Mouse (Mus musculus) cerebellum, adult 2 months (tissue): Measurements from ENCODE around the gene Etnk1. TPM values are rescaled to one million over a fixed set of nuclear protein-coding genes. Genes with fewer than 3 reads are reported as not detected.

Experiments used
- DNase-seq, 2 experiments: peaks; one replicate each; pipeline ENCODE4 v3.0.0; 2021
- H3K27ac ChIP-seq: fragments of 200-500 bp; 2 replicates; pipeline ENCODE4 v1.5.1; 2012; ENCODE audit warnings: low read length, control low read depth, inconsistent platforms; ENCODE audit not compliant: insufficient read depth
- H3K27me3 ChIP-seq: fragments of 200-500 bp; 2 replicates; pipeline ENCODE4 v1.6.1; 2012; ENCODE audit warnings: inconsistent platforms, mild to moderate bottlenecking, low read length, moderate library complexity; ENCODE audit not compliant: control insufficient read depth, insufficient read depth
- H3K4me1 ChIP-seq: fragments of 200-500 bp; 2 replicates; pipeline ENCODE4 v1.6.1; 2011; ENCODE audit warnings: low read length; ENCODE audit not compliant: control insufficient read depth, insufficient read depth
- H3K4me3 ChIP-seq: fragments of 200-500 bp; replicated peaks from 2 replicates; pipeline ENCODE3; 2011; ENCODE audit warnings: mild to moderate bottlenecking, low read depth, low read length, control low read depth; ENCODE audit not compliant: insufficient read depth
- CTCF ChIP-seq: fragments of 200-500 bp; IDR thresholded peaks from 2 replicates; pipeline ENCODE4 v1.5.1; 2011; ENCODE audit warnings: low read depth, mild to moderate bottlenecking, control low read depth, low read length, moderate library complexity, borderline replicate concordance; ENCODE audit not compliant: insufficient read depth
- POLR2A ChIP-seq: fragments of 200-500 bp; IDR thresholded peaks from 2 replicates; pipeline ENCODE4 v1.6.1; 2011; ENCODE audit warnings: low read length, control low read depth, borderline replicate concordance; ENCODE audit not compliant: insufficient read depth
- WGBS: fragments of 180-500 bp; shearing (Covaris S2); methylation state at CpG from one replicate; pipeline ENCODE4 v1.1.7; 2018; 5-methylcytosine and 5-hydroxymethylcytosine counted together
- polyA plus RNA-seq: library from polyadenylated mRNA; depleted of rRNA; stranded (reverse); fragments of >200 nt; gene quantifications from 2 replicates; pipeline ENCODE4 v1.2.3, GENCODE M21; 2012

Gene Etnk1
- polyA plus RNA-seq, 1 experiment: 163 TPM

DNA sequence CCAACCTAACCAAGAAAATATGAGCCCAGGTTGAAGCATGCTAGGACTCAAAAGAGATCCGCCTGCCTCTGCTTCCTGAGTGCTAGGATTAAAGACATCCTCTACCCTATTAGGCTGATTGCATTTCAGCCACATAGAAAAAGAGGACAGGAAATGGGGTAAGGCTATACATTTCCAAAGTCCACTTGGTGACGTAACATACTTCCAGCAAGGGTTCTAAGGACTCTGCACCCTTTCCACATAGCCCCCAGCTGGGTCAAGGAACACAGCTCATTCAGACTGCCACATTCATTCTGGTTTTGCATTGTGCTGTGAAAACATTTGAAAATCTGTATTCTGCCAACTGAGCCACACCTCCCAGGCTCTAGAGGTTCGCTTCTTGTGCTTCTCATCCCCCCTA, 41.9 kb downstream of the Etnk1 start:
- no peak for TF ChIP-seq POLR2A
- no peak for TF ChIP-seq CTCF
- no peak overlapping the region for H3K4me3 ChIP-seq
- 98% methylated on average over 3 of the region's 3 CpGs for WGBS
- no peak overlapping the region for H3K27ac ChIP-seq
- no peaks in the 10 kb centered on the region for H3K27me3 ChIP-seq
- peaks cover 5% of the 10 kb centered on the region; the same call in 1 of the 2 replicates for H3K4me1 ChIP-seq
- no peak for DNase-seq

- Histone ChIP-seq H3K27me3 (no peaks in the 10 kb centered on the region), H3K27ac (no peak overlapping the region), H3K4me1 (peaks cover 5% of the 10 kb centered on the region; the same call in 1 of the 2 replicates), H3K4me3 (no peak overlapping the region)
- no peak for TF ChIP-seq POLR2A
- WGBS: 76% methylated on average over 6 of the region's 6 CpGs
- DNase-seq: no peak
Observed at GRCm38 (mm10) chr6:143212766-143213165, 45.7 kb downstream of the Etnk1 start.

DNA sequence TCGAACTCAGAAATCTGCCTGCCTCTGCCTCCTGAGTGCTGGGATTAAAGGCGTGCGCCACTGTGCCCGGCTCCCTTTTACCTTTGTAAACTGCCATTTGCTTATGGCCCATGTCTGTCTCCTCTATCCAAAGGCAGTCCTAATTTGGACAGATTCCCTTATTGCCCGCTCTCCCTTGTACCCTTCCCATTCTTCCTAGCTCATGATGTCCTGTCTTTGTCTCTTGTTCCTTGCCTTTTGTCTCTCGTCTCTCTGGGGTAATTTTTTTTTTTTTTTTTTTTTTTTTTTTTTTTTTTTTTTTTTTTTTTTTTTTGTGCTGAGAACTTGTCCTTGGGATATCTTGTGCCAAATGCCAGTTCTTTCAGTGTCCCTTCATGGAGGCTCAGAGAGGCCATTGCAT, 46.4 kb downstream of the Etnk1 start:
- no peak overlapping the region for H3K4me3 ChIP-seq
- no peaks in the 10 kb centered on the region for H3K27me3 ChIP-seq
- no peak overlapping the region for H3K27ac ChIP-seq
- 94% methylated on average over 6 of the region's 6 CpGs for WGBS
- H3K4me1 ChIP-seq: peaks cover 5% of the 10 kb centered on the region; the same call in 1 of the 2 replicates
- DNase-seq: no peak
- TF ChIP-seq CTCF: no peak
- TF ChIP-seq POLR2A: no peak

DNA sequence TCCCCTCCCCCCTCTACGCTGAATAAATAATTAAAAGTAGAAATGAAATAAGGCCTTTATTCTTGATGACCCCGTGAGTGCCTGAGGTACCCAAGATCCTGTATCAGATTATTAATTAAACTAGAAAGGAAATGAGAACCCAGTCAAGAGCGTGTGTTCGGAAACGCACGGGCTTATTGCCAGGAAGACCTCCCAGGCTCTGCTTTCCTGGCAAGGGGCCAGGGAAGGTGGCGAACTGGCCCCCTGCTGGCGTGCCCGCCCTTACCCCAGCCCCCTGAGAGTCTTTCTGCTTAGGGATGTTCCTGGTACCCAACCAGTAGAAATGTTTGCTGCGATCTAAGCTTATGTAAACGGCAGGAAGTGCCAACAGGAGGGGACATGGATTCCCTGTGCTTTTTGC, 49.2 kb downstream of the Etnk1 start:
- Histone ChIP-seq H3K4me3 (no peak overlapping the region), H3K27me3 (no peaks in the 10 kb centered on the region), H3K27ac (no peak overlapping the region), H3K4me1 (peaks cover 5% of the 10 kb centered on the region; the same call in 1 of the 2 replicates)
- DNase-seq: no peak
- WGBS: 44% methylated on average over 11 of the region's 11 CpGs
- TF ChIP-seq POLR2A (no peak), CTCF (no peak)

DNA sequence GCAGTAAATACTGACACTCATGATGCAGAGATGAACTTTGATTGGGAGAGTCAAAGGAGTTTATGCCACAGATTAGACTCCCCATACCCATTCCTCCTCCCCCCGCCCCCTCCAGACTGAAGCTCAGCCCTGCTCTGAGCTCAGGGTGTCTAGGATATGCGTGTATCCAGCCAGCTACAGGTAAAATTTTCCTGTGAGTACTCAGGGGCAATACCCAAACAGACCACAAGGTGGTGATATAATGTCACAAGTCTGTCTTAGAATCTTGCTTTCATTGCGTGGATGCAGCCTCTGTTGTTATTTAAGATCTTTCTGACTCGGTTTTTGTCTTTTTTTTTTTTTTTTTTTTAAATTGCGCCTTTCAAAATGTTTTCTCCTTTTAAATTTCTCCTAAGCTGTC, 52.3 kb downstream of the Etnk1 start:
- 3% methylated on average over 5 of the region's 5 CpGs for WGBS
- DNase-seq: peak in 1 of 2 experiments; percentile 55
- Histone ChIP-seq H3K27me3 (no peaks in the 10 kb centered on the region), H3K4me3 (no peak overlapping the region), H3K4me1 (no peaks in the 10 kb centered on the region), H3K27ac (no peak overlapping the region)
- TF ChIP-seq POLR2A (no peak), CTCF (peak; percentile 45; the same call in 1 of the 2 replicates)

- no peak overlapping the region for H3K27ac ChIP-seq
- no peak overlapping the region for H3K4me3 ChIP-seq
- TF ChIP-seq CTCF (no peak), POLR2A (no peak)
- H3K27me3 ChIP-seq: no peaks in the 10 kb centered on the region
- DNase-seq: no peak
- no peaks in the 10 kb centered on the region for H3K4me1 ChIP-seq
- WGBS: 92% methylated on average over 8 of the region's 8 CpGs
Observed at GRCm38 (mm10) chr6:143221245-143221644, 54.2 kb downstream of the Etnk1 start.

- Histone ChIP-seq H3K27me3 (no peaks in the 10 kb centered on the region), H3K27ac (no peak overlapping the region), H3K4me1 (no peaks in the 10 kb centered on the region), H3K4me3 (no peak overlapping the region)
- no peak for TF ChIP-seq CTCF
- no peak for TF ChIP-seq POLR2A
- DNase-seq: no peak
- 82% methylated on average over 11 of the region's 11 CpGs for WGBS
Observed at GRCm38 (mm10) chr6:143224057-143224456, 57.0 kb downstream of the Etnk1 start.

DNA sequence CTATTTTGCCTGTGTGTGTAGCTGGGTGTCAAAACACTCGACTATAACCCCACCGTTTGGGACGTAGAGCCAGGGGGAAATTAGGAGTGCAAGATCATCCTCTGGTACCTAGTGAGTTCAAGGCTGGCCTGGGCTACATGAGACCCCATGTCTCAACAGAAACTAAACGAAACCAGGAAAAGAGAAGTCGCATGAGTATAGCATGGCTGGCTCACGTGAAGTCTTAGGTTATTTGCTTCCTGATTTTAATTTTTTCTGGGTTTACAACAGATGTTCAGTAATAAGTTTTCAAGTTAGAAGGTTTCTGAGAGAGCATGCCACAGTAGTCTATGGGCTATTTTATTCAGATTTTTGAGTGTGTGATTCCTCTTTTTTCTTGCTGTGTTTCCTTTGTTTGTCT, 57.9 kb downstream of the Etnk1 start:
- no peak overlapping the region for H3K4me3 ChIP-seq
- H3K27me3 ChIP-seq: no peaks in the 10 kb centered on the region
- no peak for DNase-seq
- H3K27ac ChIP-seq: no peak overlapping the region
- WGBS: 59% methylated on average over 6 of the region's 6 CpGs
- H3K4me1 ChIP-seq: no peaks in the 10 kb centered on the region
- TF ChIP-seq CTCF (no peak), POLR2A (no peak)

DNA sequence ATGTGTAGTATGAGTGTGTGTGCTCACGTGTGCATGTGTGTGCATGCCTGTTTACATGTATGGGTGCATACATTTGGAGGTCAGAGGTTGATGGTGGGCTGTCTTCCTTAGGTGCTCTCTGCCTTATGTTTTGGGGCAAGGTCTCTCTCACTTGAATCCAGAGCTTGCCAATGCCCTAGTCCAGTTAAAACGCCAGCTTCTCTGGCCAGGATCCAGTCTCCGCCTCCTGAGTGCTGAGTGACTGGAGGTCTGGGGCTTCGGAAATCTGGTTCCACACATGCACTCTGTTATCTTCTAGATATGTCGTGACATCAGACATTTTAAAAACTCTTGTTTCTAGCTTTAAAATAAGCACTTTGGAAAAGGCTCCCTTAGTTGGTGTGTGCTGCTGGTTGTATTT, 61.7 kb downstream of the Etnk1 start:
- WGBS: 75% methylated on average over 5 of the region's 5 CpGs
- DNase-seq: no peak

More for the DNA sequence above, 61.7 kb downstream of the Etnk1 start:
- H3K4me3 ChIP-seq: no peak overlapping the region
- H3K27me3 ChIP-seq: no peaks in the 10 kb centered on the region
- no peaks in the 10 kb centered on the region for H3K4me1 ChIP-seq
- no peak overlapping the region for H3K27ac ChIP-seq
- TF ChIP-seq CTCF: no peak
- TF ChIP-seq POLR2A: no peak
